Comparison of ENCODE assay signal across 8 mouse cellular contexts in the genomic region with DNA sequence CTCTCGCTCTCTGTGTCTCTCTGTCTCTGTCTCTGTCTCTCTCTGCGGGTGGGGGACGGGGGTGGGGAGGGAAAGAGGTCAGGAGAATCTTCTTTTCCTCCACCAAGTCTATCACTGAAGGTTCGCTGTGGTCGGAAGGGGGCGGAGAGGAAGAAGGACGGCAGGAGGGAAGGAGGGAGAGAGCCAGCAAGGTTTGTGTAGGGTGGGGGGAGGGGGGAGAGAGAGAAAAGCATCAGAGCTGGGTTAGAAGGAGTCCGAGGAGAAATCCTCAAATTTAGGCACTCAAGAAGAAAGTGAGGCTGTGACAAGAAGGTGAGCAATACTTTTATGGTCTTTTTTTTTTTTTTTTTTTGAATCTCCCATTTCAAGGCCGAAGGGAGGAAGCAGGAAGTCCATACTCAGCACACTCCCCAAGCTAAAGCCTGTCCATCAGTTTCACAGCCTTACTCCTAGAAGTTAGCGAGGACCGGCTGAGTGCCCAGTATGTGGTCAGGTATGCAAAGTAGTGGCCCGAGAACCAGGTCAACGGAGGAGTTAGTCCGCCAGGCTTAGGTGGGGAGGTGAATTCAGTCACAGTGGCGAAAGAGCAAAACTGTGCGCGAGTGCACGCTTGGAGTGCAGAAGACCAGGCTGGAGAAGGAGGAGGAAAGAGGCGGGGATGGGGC. TPM values are rescaled to one million over a fixed set of nuclear protein-coding genes. Genes with fewer than 3 reads are reported as not detected.
DNase-seq lines count a peak whose midpoint lies in the region; ATAC-seq and TF ChIP-seq lines count a peak whose summit lies in the region.

No protein-coding gene starts in this region.

- WGBS in heart, embryonic 10.5 days: 9% methylated on average over 19 of the region's 19 CpGs
- WGBS in kidney, embryonic 16.5 days: 18% methylated on average over 18 of the region's 19 CpGs
- WGBS in stomach, postnatal 0 days: 12% methylated on average over 17 of the region's 19 CpGs

- H3K4me1 ChIP-seq in CH12.LX (ENCODE audit: control insufficient read depth in 1 of 2, insufficient read depth in 2 of 2): peaks cover 4 to 32% of the 10 kb centered on the region in 2 experiments; a peak in 3 of 4 replicates
- H3K4me1 ChIP-seq in heart, embryonic 10.5 days: peaks cover 7% of the 10 kb centered on the region; the same call in 1 of the 2 replicates
- peaks cover 25% of the 10 kb centered on the region for H3K4me1 ChIP-seq in kidney, embryonic 16.5 days (ENCODE audit: insufficient read depth, low read length)
- H3K4me1 ChIP-seq in stomach, postnatal 0 days (replicated peaks; ENCODE audit: control insufficient read depth, insufficient read depth): no peaks in the 10 kb centered on the region

- no peak for TF ChIP-seq CTCF in CH12.LX (conservative IDR thresholded peaks at IDR 0.05 in 1 of 2, IDR thresholded peaks at IDR 0.05 in 1 of 2; ENCODE audit: low read depth in 2 of 2, low read length in 2 of 2)
- TF ChIP-seq CTCF in stomach, postnatal 0 days (IDR thresholded peaks at IDR 0.05; ENCODE audit: low read depth): peak; percentile 23; the same call in 1 of the 2 replicates

- H3K36me3 ChIP-seq in CH12.LX (replicated peaks in 1 of 2; ENCODE audit: control insufficient read depth in 1 of 2, insufficient read depth in 1 of 2, low read length in 1 of 2): peaks cover 0 to 6% of the 10 kb centered on the region in 2 experiments
- H3K36me3 ChIP-seq in heart, embryonic 10.5 days: no peaks in the 10 kb centered on the region
- H3K36me3 ChIP-seq in kidney, embryonic 16.5 days (ENCODE audit: insufficient read depth, low read length): no peaks in the 10 kb centered on the region
- H3K36me3 ChIP-seq in stomach, postnatal 0 days (ENCODE audit: control insufficient read depth, insufficient read depth, low read length): no peaks in the 10 kb centered on the region

- H3K4me3 ChIP-seq in CH12.LX (replicated peaks in 1 of 3; ENCODE audit: low read depth in 2 of 3, low read length in 2 of 3, poor library complexity in 1 of 3): peak overlapping the region; percentile 37 to 91 (median 63)
- peak overlapping the region; percentile 65 for H3K4me3 ChIP-seq in heart, embryonic 10.5 days
- peak overlapping the region; percentile 60 for H3K4me3 ChIP-seq in kidney, embryonic 16.5 days (ENCODE audit: low read length)
- peak overlapping the region; percentile 53 for H3K4me3 ChIP-seq in stomach, postnatal 0 days (ENCODE audit: low read depth, low read length)

- peak overlapping the region; percentile 37 for H3K9ac ChIP-seq in CH12.LX (ENCODE audit: insufficient read depth, low read depth)
- peak overlapping the region; percentile 62 for H3K9ac ChIP-seq in kidney, embryonic 16.5 days (replicated peaks; ENCODE audit: low read length)
- H3K9ac ChIP-seq in stomach, postnatal 0 days (ENCODE audit: low read length): peak overlapping the region; percentile 31; the same call in 1 of the 2 replicates

- H3K9me3 ChIP-seq in CH12.LX (replicated peaks; ENCODE audit: low read length): no peaks in the 10 kb centered on the region
- H3K9me3 ChIP-seq in heart, embryonic 10.5 days: no peaks in the 10 kb centered on the region
- no peaks in the 10 kb centered on the region for H3K9me3 ChIP-seq in kidney, embryonic 16.5 days (ENCODE audit: low read length)
- no peaks in the 10 kb centered on the region for H3K9me3 ChIP-seq in stomach, postnatal 0 days (ENCODE audit: control insufficient read depth, low read length)

- dilution Hi-C loops in CH12.LX (cut with MboI; ENCODE audit: extremely low pct_ligation_motif_present, extremely low pct_unique_long_range_greater_than_20kb, low sequenced_read_pairs): no loop called here

- in situ Hi-C loops in CH12.LX (cut with MboI; ENCODE audit: low pct_ligation_motif_present, low pct_unique_long_range_greater_than_20kb, low sequenced_read_pairs): no loop called here

- ATAC-seq in cerebellum, adult (ENCODE audit: insufficient number of reproducible peaks, low FRiP score, low TSS enrichment): peak; percentile 29; the same call in 1 of the 2 replicates
- ATAC-seq in kidney, embryonic 16.5 days (ENCODE audit: low FRiP score, low TSS enrichment): peak; percentile 77
- ATAC-seq in stomach, postnatal 0 days (ENCODE audit: low FRiP score, low TSS enrichment): peak; percentile 53; the same call in 1 of the 2 replicates

- TF ChIP-seq EP300 in CH12.LX (IDR thresholded peaks at IDR 0.05; ENCODE audit: low read length): no peak
- no peak for TF ChIP-seq EP300 in stomach, postnatal 0 days (optimal IDR thresholded peaks at IDR 0.05)

- peaks cover 13% of the 10 kb centered on the region for H3K79me2 ChIP-seq in CH12.LX (replicated peaks; ENCODE audit: control insufficient read depth, extremely low read depth, insufficient read depth, poor library complexity, severe bottlenecking)

- TF ChIP-seq POLR2A in CH12.LX (IDR thresholded peaks at IDR 0.05; ENCODE audit: low read depth, low read length): 0 out of 2 replicates have a peak, but pooled peaks have one; percentile 27

- H3K27me3 ChIP-seq in CH12.LX (replicated peaks): no peaks in the 10 kb centered on the region
- H3K27me3 ChIP-seq in heart, embryonic 10.5 days (ENCODE audit: insufficient read depth, poor library complexity, severe bottlenecking): peaks cover 31% of the 10 kb centered on the region
- peaks cover 16% of the 10 kb centered on the region; the same call in 1 of the 2 replicates for H3K27me3 ChIP-seq in kidney, embryonic 16.5 days (ENCODE audit: insufficient read depth, low read length)
- no peaks in the 10 kb centered on the region for H3K27me3 ChIP-seq in stomach, postnatal 0 days (ENCODE audit: control insufficient read depth, insufficient read depth, low read length)

- no peak for TF ChIP-seq RAD21 in CH12.LX (IDR thresholded peaks at IDR 0.05; ENCODE audit: low read depth, low read length)

- peak overlapping the region; percentile 72 for H3K4me2 ChIP-seq in CH12.LX (ENCODE audit: insufficient read depth, low read depth, poor library complexity, severe bottlenecking)
- peak overlapping the region; percentile 80 for H3K4me2 ChIP-seq in kidney, embryonic 16.5 days (replicated peaks; ENCODE audit: low read depth, low read length)
- H3K4me2 ChIP-seq in stomach, postnatal 0 days (replicated peaks; ENCODE audit: low read depth): peak overlapping the region; percentile 60

- peak overlapping the region; percentile 76 for H3K27ac ChIP-seq in CH12.LX (ENCODE audit: insufficient read depth, low read depth)
- peak overlapping the region; percentile 92 for H3K27ac ChIP-seq in heart, embryonic 10.5 days
- peak overlapping the region; percentile 96 for H3K27ac ChIP-seq in kidney, embryonic 16.5 days (ENCODE audit: low read length)
- H3K27ac ChIP-seq in stomach, postnatal 0 days (replicated peaks): peak overlapping the region; percentile 94

- no peak for DNase-seq in cerebellum, postnatal 4 days (ENCODE audit: low spot score in 2 of 2)
- DNase-seq in CH12.LX (ENCODE audit: extremely low read depth): peak; percentile 43
- peak; percentile 27 to 33 for DNase-seq in cerebellum, postnatal 10 days
- no peak for DNase-seq in heart, embryonic 10.5 days (ENCODE audit: low spot score)
- DNase-seq in mesoderm, embryonic 11.5 days (ENCODE audit: low read depth, low spot score): peak; percentile 54
- no peak for DNase-seq in stomach, postnatal 0 days (ENCODE audit: low spot score)

TF ChIP-seq in CH12.LX, 34 proteins besides CTCF, POLR2A, EP300 and RAD21:
- TF ChIP-seq MAFK (IDR thresholded peaks at IDR 0.05; ENCODE audit: insufficient replicate concordance, low read length): no peak
- TF ChIP-seq ELF1 (IDR thresholded peaks at IDR 0.05; ENCODE audit: low read depth, low read length): peak; percentile 43
- TF ChIP-seq HCFC1 (IDR thresholded peaks at IDR 0.05; ENCODE audit: low read depth, low read length): no peak
- TF ChIP-seq E2F4 (IDR thresholded peaks at IDR 0.05; ENCODE audit: insufficient replicate concordance, low read depth, low read length): no peak
- TF ChIP-seq SMC3 (IDR thresholded peaks at IDR 0.05; ENCODE audit: low read depth, low read length): no peak
- no peak for TF ChIP-seq USF1 (IDR thresholded peaks at IDR 0.05; ENCODE audit: low read depth, low read length)
- peak; percentile 45; the same call in 1 of the 2 replicates for TF ChIP-seq CHD2 (IDR thresholded peaks at IDR 0.05; ENCODE audit: low read length)
- no peak for TF ChIP-seq JUN (IDR thresholded peaks at IDR 0.05; ENCODE audit: insufficient read depth, low read depth, low read length)
- TF ChIP-seq ZC3H11A (IDR thresholded peaks at IDR 0.05; ENCODE audit: low read depth, low read length): no peak
- TF ChIP-seq PAX5 (IDR thresholded peaks at IDR 0.05; ENCODE audit: low read length): no peak
- no peak; the same call in 1 of the 2 replicates for TF ChIP-seq BHLHE40 (IDR thresholded peaks at IDR 0.05; ENCODE audit: low read depth, low read length)
- no peak for TF ChIP-seq RCOR1 (conservative IDR thresholded peaks at IDR 0.05; ENCODE audit: low read depth, low read length)
- 0 out of 2 replicates have a peak, but pooled peaks have one; percentile 38 for TF ChIP-seq CHD1 (IDR thresholded peaks at IDR 0.05; ENCODE audit: low read depth, low read length)
- TF ChIP-seq IRF4 (IDR thresholded peaks at IDR 0.05; ENCODE audit: low read depth, low read length): 0 out of 2 replicates have a peak, but pooled peaks have one; percentile 11
- TF ChIP-seq ZNF384 (IDR thresholded peaks at IDR 0.05; ENCODE audit: low read depth, low read length): peak; percentile 74
- TF ChIP-seq MAZ (IDR thresholded peaks at IDR 0.05; ENCODE audit: low read depth, low read length): 0 out of 2 replicates have a peak, but pooled peaks have one; percentile 56
- TF ChIP-seq SIN3A (IDR thresholded peaks at IDR 0.05; ENCODE audit: low read length): no peak
- 0 out of 2 replicates have a peak, but pooled peaks have one; percentile 14 for TF ChIP-seq MXI1 (IDR thresholded peaks at IDR 0.05; ENCODE audit: low read depth, low read length)
- peak; percentile 11; the same call in 1 of the 2 replicates for TF ChIP-seq MAX (IDR thresholded peaks at IDR 0.05; ENCODE audit: low read length)
- TF ChIP-seq TCF12 (IDR thresholded peaks at IDR 0.05; ENCODE audit: low read depth, low read length): 0 out of 2 replicates have a peak, but pooled peaks have one; percentile 29

RNA-seq across cellular contexts. Expression of gene Tmem164, which starts 0.7 kb away (rescaled TPM):
- total RNA-seq in CH12.LX (2012; rRNA removed) (21.5 and 24.0 TPM in 2 replicates), CH12.LX (2014; rRNA removed) (21.4 and 22.7 TPM in 2 replicates)
- 17.7 and 19.2 TPM in 2 replicates for polyA plus RNA-seq in CH12.LX (2012; ENCODE audit: insufficient read length, low read depth)
- 55.3 and 77.0 TPM in 2 replicates for polyA plus RNA-seq in heart, embryonic 10.5 days (2016; fragmentation: Nextera tagmentation; extraction: Ambion mirVana)
- 56.4 and 57.2 TPM in 2 replicates for polyA plus RNA-seq in kidney, embryonic 16.5 days (2015; fragmentation: Nextera tagmentation; extraction: Ambion mirVana)
- polyA plus RNA-seq in stomach, postnatal 0 days (2015; fragmentation: Nextera tagmentation; extraction: Ambion mirVana): 29.9 and 32.4 TPM in 2 replicates

Comparison
In these comparisons a context has a peak if more than half of its experiments do, and no peak if none do; other contexts are left out.
1. DNase-seq: peak in CH12.LX (single experiment), cerebellum, postnatal 10 days (2 of 2) and mesoderm, embryonic 11.5 days (single experiment); none in cerebellum, postnatal 4 days (0 of 2), heart, embryonic 10.5 days (single experiment) and stomach, postnatal 0 days (single experiment).
2. Peak in every context shown above with its lines, with median percentiles within 50 percentile points of each other: ATAC-seq, H3K27ac ChIP-seq, H3K4me2 ChIP-seq, H3K4me3 ChIP-seq and H3K9ac ChIP-seq.